Mouse (Mus musculus) megakaryocyte-erythroid progenitor cell, adult 5 weeks (primary cell): Measurements from ENCODE around the gene 4930595D18Rik. TPM values are rescaled to one million over a fixed set of nuclear protein-coding genes. Genes with fewer than 3 reads are reported as not detected.

Source experiments
- polyA plus RNA-seq: library from polyadenylated mRNA; stranded (reverse); fragments of >175 nt; gene quantifications from 2 replicates; pipeline ENCODE4 v1.2.3, GENCODE M21; 2012

The 4930595D18Rik gene
- not detected in 2 replicates for polyA plus RNA-seq

DNA sequence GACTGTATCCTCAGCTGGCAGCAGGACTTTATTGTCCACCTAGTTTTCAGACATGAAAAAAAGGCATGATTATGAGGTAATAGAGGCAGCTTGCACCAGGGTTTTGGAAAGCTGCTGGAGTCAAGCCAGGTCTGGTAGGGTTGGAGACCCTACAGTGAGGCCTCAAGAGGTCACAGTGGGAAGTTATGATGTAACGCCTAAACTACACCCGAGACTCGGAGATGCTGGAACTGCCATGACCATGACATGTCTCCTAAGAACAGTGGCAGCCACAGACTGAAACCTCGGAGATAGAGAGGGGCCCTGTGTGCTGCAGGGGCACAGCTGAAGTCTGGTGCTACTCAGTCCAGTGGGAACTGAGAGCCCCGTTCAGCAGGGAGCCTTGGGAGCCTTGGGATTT lies at the start of gene 4930595D18Rik:
TSS of gene 4930595D18Rik (minus strand) at position 16 of the 400 bp plus-strand sequence.

GRCm38 (mm10) chr12:111165831-111166591 lies 18.3 kb downstream of the 4930595D18Rik start, which contains the start of gene Traf3:
Gene Traf3 (plus strand): TSS chr12:111166370.

Other genes with a start within 250 kb of the 4930595D18Rik start
- gene Ankrd9, start 205.5 kb downstream of the 4930595D18Rik start, polyA plus RNA-seq: 8.5 and 9.1 TPM in 2 replicates
- 18.1 and 18.2 TPM in 2 replicates for gene Rcor1, start 145.1 kb downstream of the 4930595D18Rik start, polyA plus RNA-seq
- 14.1 and 15.6 TPM in 2 replicates for gene Traf3, start 18.1 kb downstream of the 4930595D18Rik start, polyA plus RNA-seq
- gene Amn, start 86.6 kb upstream of the 4930595D18Rik start, polyA plus RNA-seq: 0.61 and 0.62 TPM in 2 replicates
- 13.1 and 16.5 TPM in 2 replicates for gene Cdc42bpb, start 193.2 kb upstream of the 4930595D18Rik start, polyA plus RNA-seq
- gene Lbhd2, start 222.3 kb upstream of the 4930595D18Rik start, polyA plus RNA-seq: not detected in 2 replicates
- 0.93 and 1.2 TPM in 2 replicates for gene Exoc3l4, start 232.5 kb upstream of the 4930595D18Rik start, polyA plus RNA-seq